Mouse (Mus musculus): ENCODE measurements at regions not wholly inside any gene's neighbourhood (a gene's known extent, or its start where the extent isn't known, plus 50 kb on each side); places are given as distances from the start of the nearest gene placed in this dataset.

DNA sequence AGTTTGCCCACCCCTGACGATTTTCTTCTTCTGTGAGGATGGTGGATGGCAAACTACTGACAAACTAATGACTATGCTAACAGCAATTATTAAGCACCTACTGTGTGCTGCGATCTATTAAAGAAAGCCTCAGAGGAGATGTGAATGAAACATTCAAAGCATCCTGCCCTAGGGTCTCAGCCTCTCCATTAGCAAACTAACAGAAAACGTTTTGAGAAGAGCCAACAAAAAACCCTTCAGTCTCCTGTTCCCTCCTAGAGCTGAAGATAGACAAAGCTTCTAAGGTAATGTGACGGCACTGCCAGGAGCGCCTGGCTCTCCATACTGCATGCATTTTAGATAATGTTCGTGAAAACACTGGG is 270.4 kb upstream of the Irx3 start:
- H3K4me2 ChIP-seq = no peak overlapping the region
- H3K9me3 ChIP-seq (replicated peaks) = no peaks in the 10 kb centered on the region
- ATAC-seq = no peak
- H3K36me3 ChIP-seq = no peaks in the 10 kb centered on the region
- H3K4me1 ChIP-seq = no peaks in the 10 kb centered on the region
- no peak overlapping the region for H3K9ac ChIP-seq
- H3K27ac ChIP-seq = no peak overlapping the region
- no peak overlapping the region for H3K4me3 ChIP-seq
- peaks cover 80% of the 10 kb centered on the region for H3K27me3 ChIP-seq (replicated peaks)
- WGBS (ENCODE audit: insufficient replicate concordance) = 26% methylated on average over 6 of the region's 6 CpGs

DNA sequence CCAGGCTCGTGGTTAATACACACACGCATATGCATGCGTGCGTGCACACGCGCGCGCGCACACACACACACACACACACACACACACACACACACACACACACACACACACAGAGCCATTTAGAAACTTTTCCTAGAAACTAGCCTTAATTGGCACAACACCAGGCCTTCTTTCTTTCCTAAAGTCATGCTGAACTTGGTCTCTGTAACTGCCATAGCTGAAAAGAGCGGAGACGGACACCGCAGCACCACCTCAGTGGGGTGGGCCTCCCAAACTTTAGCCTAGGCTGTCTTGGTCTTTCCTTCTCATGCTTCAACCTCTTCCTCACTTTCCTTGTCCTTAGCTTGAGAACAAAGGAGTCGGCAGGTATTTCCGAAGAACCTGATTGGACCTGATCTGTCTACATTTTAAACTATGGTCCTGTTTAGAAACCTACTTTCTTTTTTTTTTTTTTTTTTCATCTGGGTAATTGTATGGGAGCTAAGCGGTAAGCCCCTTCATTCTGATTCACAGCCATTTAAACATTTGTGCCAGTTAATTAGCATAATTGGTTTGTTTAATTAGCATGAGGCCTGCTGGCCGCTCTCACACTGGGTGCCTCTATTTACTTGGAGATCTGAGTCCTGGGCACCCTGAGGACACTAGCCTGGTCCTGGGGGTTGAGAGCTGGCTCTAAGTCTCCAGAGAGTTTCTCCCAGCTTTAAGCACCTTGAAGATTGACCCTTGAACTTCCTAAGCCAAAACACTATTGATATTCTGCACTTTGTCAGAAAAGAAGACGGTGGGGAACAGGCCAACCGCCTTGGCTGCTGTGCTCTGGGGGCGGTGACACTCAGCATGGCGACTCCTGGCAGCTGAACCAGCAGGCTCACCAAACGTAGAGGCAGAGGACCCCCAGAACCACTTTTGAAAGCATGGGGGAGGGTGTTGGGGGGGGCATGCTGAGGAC is 269.7 kb upstream of the Irx3 start:
- H3K27ac ChIP-seq = no peak overlapping the region
- no peaks in the 10 kb centered on the region for H3K36me3 ChIP-seq
- H3K27me3 ChIP-seq (replicated peaks) = peaks cover 86% of the 10 kb centered on the region
- no peak overlapping the region for H3K4me2 ChIP-seq
- no peak for ATAC-seq
- H3K9ac ChIP-seq = no peak overlapping the region
- H3K9me3 ChIP-seq (replicated peaks) = no peaks in the 10 kb centered on the region
- no peak overlapping the region for H3K4me3 ChIP-seq
- 50% methylated on average over 21 of the region's 21 CpGs for WGBS (ENCODE audit: insufficient replicate concordance)
- no peaks in the 10 kb centered on the region for H3K4me1 ChIP-seq

DNA sequence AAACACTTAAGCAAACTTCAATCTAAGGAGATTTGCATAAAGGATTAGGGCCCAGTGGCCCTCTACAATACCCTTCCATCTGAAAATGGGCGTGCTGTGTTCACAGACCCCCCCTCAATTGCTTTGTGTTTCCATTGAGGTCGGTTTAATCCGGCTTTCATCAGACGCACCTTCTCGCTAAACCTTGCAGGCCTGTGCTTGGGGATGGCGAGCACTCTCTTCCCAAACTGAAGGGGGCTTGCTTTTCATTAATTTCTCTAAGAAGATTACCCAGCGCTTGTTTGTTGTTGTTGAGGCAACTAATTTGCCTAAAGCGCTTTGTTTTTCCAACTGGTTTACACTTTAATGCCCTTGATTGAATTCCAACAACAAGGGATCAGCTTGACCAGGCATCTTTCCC is 268.8 kb upstream of the Irx3 start:
- 27% methylated on average over 8 of the region's 8 CpGs for WGBS (ENCODE audit: insufficient replicate concordance)
- Histone ChIP-seq H3K4me3 (no peak overlapping the region), H3K4me1 (no peaks in the 10 kb centered on the region), H3K9ac (no peak overlapping the region), H3K27me3 (replicated peaks) (peaks cover 92% of the 10 kb centered on the region), H3K4me2 (no peak overlapping the region), H3K9me3 (replicated peaks) (no peaks in the 10 kb centered on the region), H3K27ac (no peak overlapping the region), H3K36me3 (no peaks in the 10 kb centered on the region)
- ATAC-seq = no peak

DNA sequence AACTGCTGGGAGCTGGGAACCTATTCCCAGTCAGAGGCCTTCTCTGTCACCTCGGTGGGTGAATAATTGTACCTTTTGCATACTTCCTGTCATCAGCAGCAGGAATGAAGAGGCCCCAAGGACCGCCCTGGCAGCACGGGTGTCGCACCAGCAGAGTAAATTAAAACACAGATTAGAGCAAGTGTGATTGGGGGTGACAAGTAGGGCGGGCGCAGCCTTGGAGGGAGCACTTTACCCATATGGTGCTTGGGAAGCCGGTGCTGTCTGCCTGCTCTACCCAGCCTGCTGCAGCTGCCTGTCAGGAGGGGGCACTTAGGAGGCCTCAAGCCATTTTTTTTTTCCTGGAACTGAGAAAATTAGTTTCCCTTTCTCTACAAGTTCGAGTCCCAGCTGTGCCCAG is 264.6 kb upstream of the Irx3 start:
- no peaks in the 10 kb centered on the region for H3K4me1 ChIP-seq
- WGBS (ENCODE audit: insufficient replicate concordance) = 36% methylated on average over 8 of the region's 8 CpGs
- H3K27ac ChIP-seq = no peak overlapping the region
- H3K9ac ChIP-seq = no peak overlapping the region
- H3K4me3 ChIP-seq = no peak overlapping the region
- H3K4me2 ChIP-seq = no peak overlapping the region
- peaks cover 86% of the 10 kb centered on the region for H3K27me3 ChIP-seq (replicated peaks)
- no peak for ATAC-seq
- H3K36me3 ChIP-seq = no peaks in the 10 kb centered on the region
- no peaks in the 10 kb centered on the region for H3K9me3 ChIP-seq (replicated peaks)

DNA sequence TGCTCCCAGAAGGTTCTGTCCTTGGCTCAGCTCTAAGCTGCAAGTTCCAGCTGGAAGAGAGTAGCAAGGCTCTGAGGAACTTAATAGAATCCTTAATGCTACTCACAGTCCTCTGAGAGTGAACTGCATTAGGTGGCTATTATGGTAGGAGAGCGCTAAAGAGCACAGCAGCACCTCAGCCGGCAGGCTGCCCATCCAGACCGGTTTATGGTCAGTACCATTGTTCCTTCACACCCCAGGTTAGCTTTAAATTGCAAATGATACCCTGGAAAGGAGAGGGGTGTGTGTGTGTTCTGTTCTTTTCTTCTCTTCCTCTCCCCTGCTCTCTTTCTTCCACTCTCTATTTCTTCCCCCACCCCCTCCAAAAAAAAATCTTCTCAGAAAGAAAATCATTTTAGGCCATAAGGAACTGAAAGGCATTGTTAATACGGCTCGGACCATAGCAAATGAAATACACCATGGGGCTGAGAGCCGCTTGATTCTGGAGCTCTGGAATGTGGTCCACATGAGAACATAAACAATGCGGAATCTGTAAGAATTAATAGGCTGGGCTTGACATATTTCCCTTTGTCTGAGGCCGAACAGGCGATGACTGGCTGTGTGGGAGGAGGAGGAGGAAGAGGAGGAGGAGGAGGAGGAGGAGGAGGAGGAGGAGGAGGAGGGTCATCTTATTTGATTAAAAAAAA is 263.8 kb upstream of the Irx3 start:
- no peaks in the 10 kb centered on the region for H3K36me3 ChIP-seq
- H3K9me3 ChIP-seq (replicated peaks) = no peaks in the 10 kb centered on the region
- H3K27ac ChIP-seq = no peak overlapping the region
- H3K9ac ChIP-seq = no peak overlapping the region
- no peaks in the 10 kb centered on the region for H3K4me1 ChIP-seq
- no peak overlapping the region for H3K4me2 ChIP-seq
- 17% methylated on average over 9 of the region's 9 CpGs for WGBS (ENCODE audit: insufficient replicate concordance)
- no peak overlapping the region for H3K4me3 ChIP-seq
- ATAC-seq = no peak
- peaks cover 84% of the 10 kb centered on the region for H3K27me3 ChIP-seq (replicated peaks)

DNA sequence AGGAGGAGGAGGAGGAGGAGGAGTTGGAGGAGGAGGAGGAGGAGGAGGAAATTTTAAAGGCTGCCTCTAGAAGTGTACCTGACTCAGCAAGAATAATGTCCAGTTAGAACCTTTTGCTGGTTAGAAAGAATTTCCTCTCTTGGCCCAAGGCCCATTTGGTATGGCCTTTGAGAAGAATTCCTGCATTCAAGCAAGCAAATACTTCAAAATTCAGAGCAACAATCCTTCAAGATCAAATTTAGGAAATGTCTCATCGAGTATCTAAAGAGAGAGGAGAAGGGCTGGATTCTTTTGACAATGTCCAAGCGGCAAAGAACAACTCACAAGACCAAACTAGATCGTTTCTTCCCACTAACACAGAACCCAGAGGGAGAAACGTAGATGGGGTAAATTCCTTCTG is 263.1 kb upstream of the Irx3 start:
- Histone ChIP-seq H3K27me3 (replicated peaks) (peaks cover 79% of the 10 kb centered on the region), H3K27ac (no peak overlapping the region), H3K4me1 (no peaks in the 10 kb centered on the region)

DNA sequence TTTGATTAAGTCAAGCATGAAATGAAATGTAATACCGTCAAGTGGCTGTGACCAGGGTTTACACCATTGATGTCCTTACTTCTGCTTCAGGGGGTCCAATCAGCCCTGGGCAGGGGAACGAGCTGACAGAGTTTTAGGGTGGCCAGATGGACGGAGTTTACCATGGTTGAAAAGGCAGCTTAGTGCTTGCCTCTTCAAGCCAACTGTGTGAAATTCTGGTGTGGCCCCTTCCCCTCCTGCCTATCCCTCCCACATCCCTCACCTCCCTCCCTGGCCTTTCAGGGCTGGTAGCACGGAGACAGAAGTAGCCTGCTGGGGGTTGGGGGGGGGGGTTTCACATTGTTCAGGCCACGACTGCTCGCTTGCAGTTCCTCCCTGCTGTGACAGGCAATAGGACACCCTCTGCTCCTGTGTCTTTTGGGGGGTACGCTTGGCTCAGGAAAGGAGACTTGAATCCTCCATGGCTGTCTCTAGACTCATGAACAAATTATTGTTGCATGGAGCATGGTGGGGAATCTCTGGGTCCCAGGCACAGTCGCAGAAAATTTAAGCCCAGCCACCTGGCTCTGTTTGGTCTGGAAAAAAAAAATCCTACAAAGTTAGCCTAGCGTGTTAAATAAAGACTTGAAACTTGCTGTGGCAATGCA is 262.4 kb upstream of the Irx3 start:
- no peaks in the 10 kb centered on the region for H3K36me3 ChIP-seq
- 30% methylated on average over 9 of the region's 9 CpGs for WGBS (ENCODE audit: insufficient replicate concordance)

More for the DNA sequence above, 263.1 kb upstream of the Irx3 start:
- 20% methylated on average over 4 of the region's 4 CpGs for WGBS (ENCODE audit: insufficient replicate concordance)
- H3K9ac ChIP-seq = no peak overlapping the region
- no peaks in the 10 kb centered on the region for H3K36me3 ChIP-seq
- H3K4me3 ChIP-seq = no peak overlapping the region
- H3K4me2 ChIP-seq = no peak overlapping the region
- ATAC-seq = no peak
- no peaks in the 10 kb centered on the region for H3K9me3 ChIP-seq (replicated peaks)

DNA sequence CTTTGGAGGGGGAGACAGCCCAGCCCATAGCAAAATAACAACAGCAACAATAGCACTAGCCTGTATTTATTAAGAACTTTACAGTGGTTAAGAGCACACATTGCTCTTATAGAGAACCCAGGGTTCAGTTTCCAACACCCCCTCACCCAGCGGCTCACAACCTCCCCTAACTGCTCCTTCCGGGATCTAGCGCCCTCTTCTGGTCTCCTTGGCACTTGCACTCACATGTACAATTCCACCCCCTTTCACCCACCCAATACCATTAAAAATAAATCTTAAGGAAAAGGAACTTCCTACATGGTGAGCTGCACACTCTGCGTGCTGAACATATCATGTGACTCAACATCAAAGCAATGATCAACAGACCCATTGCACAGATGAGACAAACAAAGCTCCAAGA is 261.5 kb upstream of the Irx3 start:
- peaks cover 68% of the 10 kb centered on the region for H3K27me3 ChIP-seq (replicated peaks)
- no peak for ATAC-seq
- whole genome bisulfite sequencing (ENCODE audit: insufficient replicate concordance) = 47% methylated on average over 4 of the region's 4 CpGs
- H3K4me3 ChIP-seq = no peak overlapping the region
- no peak overlapping the region for H3K9ac ChIP-seq
- no peak overlapping the region for H3K27ac ChIP-seq
- H3K4me2 ChIP-seq = no peak overlapping the region
- no peaks in the 10 kb centered on the region for H3K9me3 ChIP-seq (replicated peaks)
- H3K4me1 ChIP-seq = no peaks in the 10 kb centered on the region
- no peaks in the 10 kb centered on the region for H3K36me3 ChIP-seq

More for the DNA sequence above, 262.4 kb upstream of the Irx3 start:
- H3K27me3 ChIP-seq (replicated peaks) = peaks cover 72% of the 10 kb centered on the region
- no peak overlapping the region for H3K4me2 ChIP-seq
- no peak overlapping the region for H3K4me3 ChIP-seq
- ATAC-seq = no peak
- no peaks in the 10 kb centered on the region for H3K9me3 ChIP-seq (replicated peaks)
- no peak overlapping the region for H3K9ac ChIP-seq
- H3K27ac ChIP-seq = no peak overlapping the region
- no peaks in the 10 kb centered on the region for H3K4me1 ChIP-seq

DNA sequence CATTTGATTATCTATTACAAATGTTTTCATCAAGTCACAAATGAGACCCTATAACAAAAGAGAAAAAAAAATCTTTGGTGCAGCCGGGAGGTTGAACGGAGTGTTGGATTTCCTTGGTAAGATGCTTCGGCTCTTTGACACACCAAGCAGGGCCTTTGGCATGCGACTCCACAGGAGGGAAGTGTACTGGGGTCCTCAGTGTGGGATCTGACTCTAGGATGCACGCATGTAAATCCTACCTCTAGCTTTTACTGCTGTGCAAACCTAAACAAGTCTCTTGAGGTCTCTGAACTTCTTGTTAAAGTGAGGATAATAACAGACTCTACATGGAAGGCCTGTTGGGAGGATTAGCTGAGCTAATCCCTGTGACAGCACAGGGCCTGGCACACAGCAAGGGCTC is 257.6 kb upstream of the Irx3 start:
- Histone ChIP-seq H3K4me1 (peaks cover 8% of the 10 kb centered on the region; the same call in 1 of the 2 replicates), H3K4me2 (no peak overlapping the region), H3K27ac (no peak overlapping the region), H3K27me3 (replicated peaks) (peaks cover 35% of the 10 kb centered on the region), H3K36me3 (no peaks in the 10 kb centered on the region), H3K9me3 (replicated peaks) (no peaks in the 10 kb centered on the region), H3K4me3 (no peak overlapping the region), H3K9ac (no peak overlapping the region)
- ATAC-seq = no peak
- 78% methylated on average over 5 of the region's 5 CpGs for WGBS (ENCODE audit: insufficient replicate concordance)

DNA sequence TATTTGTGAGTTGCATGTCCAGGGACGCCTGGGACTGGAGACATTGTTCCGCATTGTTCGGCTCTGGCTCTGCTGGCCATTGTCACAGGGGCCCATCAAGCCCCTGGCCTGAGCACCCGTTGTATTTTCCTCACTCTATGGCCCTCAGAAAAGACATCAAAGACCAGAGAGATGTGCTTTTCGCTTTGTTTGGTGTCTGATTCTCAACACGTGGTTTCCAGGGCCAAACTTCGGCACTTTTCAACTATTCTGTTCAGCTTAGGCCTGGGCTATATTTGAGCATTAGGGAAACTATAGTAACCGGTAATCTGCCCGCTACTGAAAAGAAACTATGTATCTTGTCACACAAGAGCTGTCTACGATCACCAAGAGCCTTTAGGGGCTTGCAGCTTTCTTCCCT is 257.1 kb upstream of the Irx3 start:
- Histone ChIP-seq H3K9ac (no peak overlapping the region), H3K36me3 (no peaks in the 10 kb centered on the region), H3K4me2 (no peak overlapping the region), H3K27me3 (replicated peaks) (peaks cover 30% of the 10 kb centered on the region), H3K27ac (no peak overlapping the region), H3K4me3 (no peak overlapping the region), H3K9me3 (replicated peaks) (no peaks in the 10 kb centered on the region), H3K4me1 (peaks cover 8% of the 10 kb centered on the region; the same call in 1 of the 2 replicates)
- 71% methylated on average over 10 of the region's 10 CpGs for WGBS (ENCODE audit: insufficient replicate concordance)
- no peak for ATAC-seq

DNA sequence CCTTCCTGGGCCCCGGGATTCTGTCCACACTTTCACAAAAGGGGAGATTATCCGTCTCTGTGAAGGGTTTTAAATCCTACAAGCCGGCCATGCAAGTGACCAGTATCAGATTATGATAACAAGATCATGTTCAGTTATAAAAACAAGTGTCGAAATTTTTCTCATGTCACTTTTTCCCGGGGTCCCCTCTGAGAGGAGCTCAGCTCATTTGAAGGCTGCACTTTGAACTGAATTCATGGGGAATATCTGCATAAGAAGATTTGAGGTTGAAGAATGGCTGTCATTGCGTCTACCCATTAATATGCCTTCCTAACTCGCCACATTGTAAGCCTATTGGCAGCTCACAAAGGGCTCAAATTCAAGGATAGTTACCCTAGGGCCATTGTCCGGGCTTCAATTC is 256.0 kb upstream of the Irx3 start:
- WGBS (ENCODE audit: insufficient replicate concordance) = 63% methylated on average over 8 of the region's 8 CpGs
- no peak for ATAC-seq
- Histone ChIP-seq H3K4me1 (peaks cover 8% of the 10 kb centered on the region; the same call in 1 of the 2 replicates), H3K9ac (no peak overlapping the region), H3K36me3 (no peaks in the 10 kb centered on the region), H3K4me3 (no peak overlapping the region), H3K9me3 (replicated peaks) (no peaks in the 10 kb centered on the region), H3K27me3 (replicated peaks) (peaks cover 22% of the 10 kb centered on the region), H3K27ac (no peak overlapping the region), H3K4me2 (no peak overlapping the region)

DNA sequence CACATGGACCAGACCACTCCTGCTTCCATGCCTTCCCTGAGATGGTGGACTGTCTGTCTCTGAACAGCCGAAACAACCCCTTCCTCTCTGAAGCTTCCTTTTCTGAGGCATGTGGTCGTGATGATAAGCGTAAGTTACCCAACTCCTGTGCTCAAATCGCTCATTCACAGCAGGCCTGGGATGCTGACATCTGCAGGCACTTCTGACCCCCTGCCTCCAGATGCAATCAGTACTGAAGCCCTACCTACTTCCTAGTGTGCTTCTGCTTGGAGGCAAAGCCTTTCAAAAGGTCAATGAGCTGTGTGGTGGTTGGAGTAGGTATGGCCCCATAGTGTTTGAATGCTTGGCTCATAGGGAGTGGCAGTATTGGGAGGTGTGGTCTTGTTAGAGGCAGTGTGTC is 253.7 kb upstream of the Irx3 start:
- Histone ChIP-seq H3K4me2 (no peak overlapping the region), H3K4me1 (peaks cover 8% of the 10 kb centered on the region; the same call in 1 of the 2 replicates), H3K36me3 (no peaks in the 10 kb centered on the region), H3K4me3 (no peak overlapping the region), H3K9me3 (replicated peaks) (no peaks in the 10 kb centered on the region), H3K9ac (no peak overlapping the region), H3K27ac (no peak overlapping the region), H3K27me3 (replicated peaks) (peaks cover 7% of the 10 kb centered on the region; the same call in 1 of the 2 replicates)
- 20% methylated on average over 4 of the region's 4 CpGs for WGBS (ENCODE audit: insufficient replicate concordance)
- ATAC-seq = peak; percentile 65

Data from liver, embryonic 12.5 days (tissue).